Mouse (Mus musculus) bone marrow, adult 2 months (tissue): ENCODE data around the gene L3mbtl1. TPM values are rescaled to one million over a fixed set of nuclear protein-coding genes. Genes with fewer than 3 reads are reported as not detected.
"Not testable (repeated sequence)": the region's sequence is repeated elsewhere in the genome, so short reads cannot be mapped to it uniquely, and the experiment has no call there.

ENCODE experiments used
- H3K27ac ChIP-seq: fragments of 200-500 bp; 2 replicates; pipeline ENCODE4 v1.5.1; 2012; ENCODE audit warnings: low read depth, mild to moderate bottlenecking, control low read depth, inconsistent platforms, low read length; ENCODE audit not compliant: control insufficient read depth, poor library complexity, insufficient read depth
- H3K4me1 ChIP-seq: fragments of 200-500 bp; 2 replicates; pipeline ENCODE4 v1.6.1; 2011; ENCODE audit warnings: low read length; ENCODE audit not compliant: control insufficient read depth, insufficient read depth
- H3K4me3 ChIP-seq: fragments of 200-500 bp; replicated peaks from 2 replicates; pipeline ENCODE3; 2011; ENCODE audit warnings: mild to moderate bottlenecking, low read depth, low read length, control low read depth; ENCODE audit not compliant: control insufficient read depth
- CTCF ChIP-seq: fragments of 200-500 bp; IDR thresholded peaks from 2 replicates; pipeline ENCODE4 v1.5.1; 2011; ENCODE audit warnings: low read length, control low read depth; ENCODE audit not compliant: control insufficient read depth, insufficient read depth
- POLR2A ChIP-seq: fragments of 200-500 bp; IDR thresholded peaks from 2 replicates; pipeline ENCODE4 v1.6.1; 2011; ENCODE audit warnings: low read depth, mild to moderate bottlenecking, control low read depth, low read length, borderline replicate concordance; ENCODE audit not compliant: control insufficient read depth
- WGBS: fragments of 180-500 bp; shearing (Covaris S2); methylation state at CpG from one replicate; pipeline ENCODE4 v1.1.7; 2018; 5-methylcytosine and 5-hydroxymethylcytosine counted together
- polyA plus RNA-seq: library from polyadenylated mRNA; stranded (reverse); fragments of >200 nt; gene quantifications from 2 replicates; pipeline ENCODE4 v1.2.4, GENCODE M21; 2011; ENCODE audit warnings: low replicate concordance; ENCODE audit not compliant: missing spikeins, insufficient read depth, insufficient read length

L3mbtl1 gene
- polyA plus RNA-seq = 0.47 and 0.52 TPM in 2 replicates

GRCm38 (mm10) chr2:162943148-162943846, at the start of gene L3mbtl1:
TSS of gene L3mbtl1 (plus strand) at chr2:162943472.
- Histone ChIP-seq H3K4me1 (no peaks in the 10 kb centered on the region; the same call in 1 of the 2 replicates), H3K27ac (no peak within 1 kb of the TSS; the same call in 1 of the 2 replicates), H3K4me3 (no peak within 1 kb of the TSS)
- WGBS = 1% methylated on average over 40 of the region's 40 CpGs
- no peak for TF ChIP-seq CTCF
- no peak for TF ChIP-seq POLR2A

GRCm38 (mm10) chr2:162899256-162899655, 44.0 kb upstream of the L3mbtl1 start:
- not testable (repeated sequence) for H3K4me1 ChIP-seq, H3K27ac ChIP-seq, H3K4me3 ChIP-seq
- 84% methylated on average over 20 of the region's 20 CpGs for WGBS

- 65% methylated on average over 12 of the region's 12 CpGs for WGBS
- H3K4me1 ChIP-seq = no peaks in the 10 kb centered on the region
- no peak overlapping the region for H3K27ac ChIP-seq
- TF ChIP-seq CTCF (no peak), POLR2A (no peak)
- no peak overlapping the region for H3K4me3 ChIP-seq
These were observed 43.2 kb upstream of the L3mbtl1 start for GRCm38 (mm10) chr2:162899880-162900589.

- WGBS = 57% methylated on average over 2 of the region's 2 CpGs
- no peak for TF ChIP-seq CTCF
- no peak for TF ChIP-seq POLR2A
- Histone ChIP-seq H3K27ac (no peak overlapping the region), H3K4me3 (no peak overlapping the region), H3K4me1 (no peaks in the 10 kb centered on the region)
These were observed 42.7 kb upstream of the L3mbtl1 start for GRCm38 (mm10) chr2:162900590-162900916.

- no peaks in the 10 kb centered on the region for H3K4me1 ChIP-seq
- no peak overlapping the region for H3K4me3 ChIP-seq
- H3K27ac ChIP-seq = no peak overlapping the region
- WGBS = 69% methylated on average over 4 of the region's 4 CpGs
- no peak for TF ChIP-seq CTCF
- no peak for TF ChIP-seq POLR2A
These were observed 37.4 kb upstream of the L3mbtl1 start for GRCm38 (mm10) chr2:162905902-162906301.

- TF ChIP-seq POLR2A (no peak), CTCF (no peak)
These were observed 35.2 kb upstream of the L3mbtl1 start for GRCm38 (mm10) chr2:162908052-162908491.

GRCm38 (mm10) chr2:162914040-162914439, 29.2 kb upstream of the L3mbtl1 start:
- H3K27ac ChIP-seq = no peak overlapping the region
- H3K4me3 ChIP-seq = no peak overlapping the region
- no peak for TF ChIP-seq POLR2A
- no peak for TF ChIP-seq CTCF
- H3K4me1 ChIP-seq = no peaks in the 10 kb centered on the region
- 55% methylated on average over 3 of the region's 3 CpGs for WGBS

More at GRCm38 (mm10) chr2:162908052-162908491, 35.2 kb upstream of the L3mbtl1 start:
- 69% methylated on average over 16 of the region's 16 CpGs for WGBS
- H3K4me3 ChIP-seq = no peak overlapping the region
- no peaks in the 10 kb centered on the region for H3K4me1 ChIP-seq
- H3K27ac ChIP-seq = no peak overlapping the region

GRCm38 (mm10) chr2:162914519-162914918, 28.8 kb upstream of the L3mbtl1 start:
- Histone ChIP-seq H3K4me3 (no peak overlapping the region), H3K27ac (no peak overlapping the region), H3K4me1 (no peaks in the 10 kb centered on the region)
- TF ChIP-seq CTCF (no peak), POLR2A (no peak)
- 53% methylated on average over 2 of the region's 2 CpGs for WGBS
